Mouse (Mus musculus) layer of hippocampus, postnatal 25 days (tissue): ENCODE results near the gene Wfikkn2. TPM values are rescaled to one million over a fixed set of nuclear protein-coding genes. Genes with fewer than 3 reads are reported as not detected.
A peak's percentile ranks its signal among the peaks of the same experiment; 100 is the strongest.

Experiments used
- DNase-seq, 2 experiments: peaks; one replicate each; pipeline ENCODE4 v3.0.0; 2022; ENCODE audit warnings: mixed read lengths in 2 of 2, low spot score in 1 of 2; ENCODE audit errors: extremely low spot score in 1 of 2
- total RNA-seq, 2 experiments: library from RNA; stranded (reverse); gene quantifications; 2 replicates each; pipeline ENCODE4 v1.2.3; 2021

The Wfikkn2 gene
- total RNA-seq, 2 experiments from 2014 or later = 0.44 to 0.70 TPM

- DNase-seq = peak in 1 of 2 experiments; percentile 59
Observed at GRCm38 (mm10) chr11:94265134-94265785, 19.5 kb upstream of the Wfikkn2 start.

GRCm38 (mm10) chr11:94261585-94262370 is 16.0 kb upstream of the Wfikkn2 start:
- DNase-seq = no peak

- DNase-seq = no peak
Observed at GRCm38 (mm10) chr11:94259814-94260213, 14.0 kb upstream of the Wfikkn2 start.

GRCm38 (mm10) chr11:94257987-94258386 is 12.2 kb upstream of the Wfikkn2 start:
- no peak for DNase-seq

GRCm38 (mm10) chr11:94255733-94256132 is 9.9 kb upstream of the Wfikkn2 start:
- no peak for DNase-seq

- DNase-seq = no peak
Observed at GRCm38 (mm10) chr11:94253691-94254090, 7.9 kb upstream of the Wfikkn2 start.

- DNase-seq = no peak
Observed at GRCm38 (mm10) chr11:94253156-94253555, 7.4 kb upstream of the Wfikkn2 start.

- DNase-seq = no peak
Observed at GRCm38 (mm10) chr11:94246789-94247061, 920 bp upstream of the Wfikkn2 start.

GRCm38 (mm10) chr11:94244385-94244784 is 1.4 kb downstream of the Wfikkn2 start:
- DNase-seq = no peak

- no peak for DNase-seq
Observed at GRCm38 (mm10) chr11:94243422-94244180, 2.2 kb downstream of the Wfikkn2 start.

GRCm38 (mm10) chr11:94242760-94243421 is 2.9 kb downstream of the Wfikkn2 start:
- DNase-seq = no peak

- DNase-seq = no peak
Observed at GRCm38 (mm10) chr11:94239706-94240105, 6.1 kb downstream of the Wfikkn2 start.

- DNase-seq = no peak
Observed at GRCm38 (mm10) chr11:94238786-94239185, 7.0 kb downstream of the Wfikkn2 start.

- DNase-seq = peak; percentile 41 to 48
Observed at GRCm38 (mm10) chr11:94236074-94236473, 9.7 kb downstream of the Wfikkn2 start.

GRCm38 (mm10) chr11:94234857-94235256 is 10.9 kb downstream of the Wfikkn2 start:
- DNase-seq = no peak

GRCm38 (mm10) chr11:94234380-94234779 is 11.4 kb downstream of the Wfikkn2 start:
- DNase-seq = no peak

GRCm38 (mm10) chr11:94233405-94233804 is 12.4 kb downstream of the Wfikkn2 start:
- no peak for DNase-seq

GRCm38 (mm10) chr11:94231821-94232552 is 13.8 kb downstream of the Wfikkn2 start:
- DNase-seq = no peak

- DNase-seq = no peak
Observed at GRCm38 (mm10) chr11:94230244-94230643, 15.6 kb downstream of the Wfikkn2 start.
